Mouse (Mus musculus): ENCODE data around the gene Gm29049. TPM values are rescaled to one million over a fixed set of nuclear protein-coding genes. Genes with fewer than 3 reads are reported as not detected.
"Not testable (repeated sequence)": the region's sequence is repeated elsewhere in the genome, so short reads cannot be mapped to it uniquely, and the experiment has no call there.

Gene Gm29049
- not detected in 2 replicates for polyA plus RNA-seq (2015; fragmentation: Nextera tagmentation; extraction: Ambion mirVana)

GRCm38 (mm10) chrY:7997068-7997467 is at the start of gene Gm29049:
Gene Gm29049 (minus strand): TSS chrY:7997168.
- H3K27me3 ChIP-seq; H3K4me2 ChIP-seq; H3K9ac ChIP-seq; ATAC-seq (ENCODE audit: insufficient number of reproducible peaks, low FRiP score, low TSS enrichment, low read depth); H3K4me3 ChIP-seq; H3K27ac ChIP-seq; H3K36me3 ChIP-seq; H3K9me3 ChIP-seq; H3K4me1 ChIP-seq: not testable (repeated sequence)
- 80% methylated on average over 1 of the region's 3 CpGs for WGBS

Other genes starting within 250 kb of the Gm29049 start
- not detected in 2 replicates for gene Gm20825, start 74.3 kb upstream of the Gm29049 start, polyA plus RNA-seq (2015; fragmentation: Nextera tagmentation; extraction: Ambion mirVana)